Mouse (Mus musculus): ENCODE measurements around the gene Grwd1. TPM values are rescaled to one million over a fixed set of nuclear protein-coding genes. Genes with fewer than 3 reads are reported as not detected.

The Grwd1 gene
- polyA plus RNA-seq, 1 experiment from 2014 or later = 116 TPM

DNA sequence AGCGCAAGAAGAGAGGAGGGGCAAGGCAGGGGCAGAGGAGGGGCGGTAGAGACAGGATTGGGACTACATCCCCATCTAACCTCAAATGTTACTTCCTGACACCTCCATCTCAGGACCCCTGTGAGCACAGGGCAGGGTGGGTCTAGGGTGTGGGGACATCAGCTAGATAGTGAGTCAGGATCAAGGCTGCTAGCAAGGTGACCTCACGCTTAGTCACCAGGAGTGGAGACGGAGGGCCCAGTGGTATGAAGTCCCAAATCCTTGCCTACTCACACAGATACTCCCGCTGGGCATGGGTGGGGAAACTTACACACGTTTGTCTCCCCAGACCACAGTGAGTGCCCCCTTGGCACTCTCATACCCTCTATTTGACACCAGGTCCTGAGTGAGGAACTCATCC lies 28.2 kb downstream of the Grwd1 start:
- no peak for DNase-seq (ENCODE audit: low spot score)
- Histone ChIP-seq H3K27ac (no peak overlapping the region), H3K27me3 (ENCODE audit: low read depth, poor library complexity, severe bottlenecking) (peaks cover 34% of the 10 kb centered on the region), H3K9me3 (replicated peaks) (no peaks in the 10 kb centered on the region), H3K4me3 (no peak overlapping the region), H3K4me1 (peaks cover 28% of the 10 kb centered on the region), H3K36me3 (peaks cover 52% of the 10 kb centered on the region)
- 92% methylated on average over 6 of the region's 6 CpGs for WGBS

DNA sequence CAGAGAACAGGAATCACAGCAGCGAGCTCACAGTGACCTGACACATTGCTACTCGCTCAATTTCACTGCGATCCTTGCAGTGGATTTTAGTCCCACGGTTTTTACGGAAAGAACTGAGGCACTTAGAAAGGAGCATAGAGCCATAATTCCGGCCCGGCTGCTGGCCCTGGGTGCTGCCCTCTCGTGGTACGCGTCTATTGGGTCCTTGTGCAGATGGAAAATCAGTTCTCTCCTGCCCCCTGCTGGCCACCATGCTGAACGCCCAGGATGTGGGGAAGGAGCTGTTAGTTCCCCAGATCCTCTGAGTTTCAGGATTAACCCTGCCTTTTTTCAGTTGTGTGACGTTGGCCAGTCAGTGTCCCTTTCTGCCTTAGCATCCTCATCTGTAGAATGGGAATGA lies 29.4 kb downstream of the Grwd1 start:
- peaks cover 46% of the 10 kb centered on the region for H3K27me3 ChIP-seq (ENCODE audit: low read depth, poor library complexity, severe bottlenecking)
- H3K9me3 ChIP-seq (replicated peaks) = no peaks in the 10 kb centered on the region
- peaks cover 33% of the 10 kb centered on the region for H3K4me1 ChIP-seq
- H3K4me3 ChIP-seq = peak overlapping the region; percentile 26
- DNase-seq (ENCODE audit: low spot score) = peak; percentile 97
- WGBS = 4% methylated on average over 12 of the region's 12 CpGs
- no peak overlapping the region for H3K27ac ChIP-seq
- H3K36me3 ChIP-seq = peaks cover 46% of the 10 kb centered on the region

DNA sequence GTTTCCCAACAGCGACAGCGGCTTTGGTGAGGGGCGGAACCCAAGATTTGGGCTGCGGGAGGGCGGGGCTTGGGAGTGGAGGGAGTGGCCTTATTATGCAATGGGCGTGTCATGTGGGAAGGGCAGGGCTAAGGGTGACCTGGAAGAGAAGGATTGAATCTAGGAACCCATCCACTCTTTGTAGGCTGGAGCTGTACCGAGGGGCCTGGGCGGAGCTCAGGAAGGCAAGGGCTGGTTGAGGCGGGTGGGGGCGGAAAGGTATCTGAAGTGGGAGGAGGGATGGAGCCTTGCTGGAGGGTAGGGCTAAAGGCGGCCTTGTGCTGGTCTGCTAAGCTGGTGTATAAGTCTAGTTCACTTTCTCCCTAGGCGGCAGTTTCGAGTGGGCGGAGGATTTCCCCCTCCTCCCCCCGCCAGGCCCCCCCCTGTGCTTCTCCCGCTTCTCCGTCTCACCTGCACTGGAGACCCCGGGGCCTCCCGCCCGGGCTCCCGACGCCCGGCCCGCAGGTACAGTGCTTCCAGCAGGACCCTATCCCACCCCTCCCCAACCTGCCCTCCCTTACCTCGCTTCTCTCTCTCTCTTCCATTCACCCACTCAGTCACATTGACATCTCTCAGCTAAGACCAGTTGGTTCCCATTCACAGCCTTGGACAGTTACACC lies 30.1 kb downstream of the Grwd1 start:
- Histone ChIP-seq H3K27ac (no peak overlapping the region), H3K36me3 (peaks cover 47% of the 10 kb centered on the region), H3K4me1 (peaks cover 33% of the 10 kb centered on the region), H3K27me3 (ENCODE audit: low read depth, poor library complexity, severe bottlenecking) (peaks cover 52% of the 10 kb centered on the region), H3K4me3 (peak overlapping the region; percentile 26), H3K9me3 (replicated peaks) (no peaks in the 10 kb centered on the region)
- peak; percentile 66 for DNase-seq (ENCODE audit: low spot score)
- WGBS = 11% methylated on average over 25 of the region's 25 CpGs

DNA sequence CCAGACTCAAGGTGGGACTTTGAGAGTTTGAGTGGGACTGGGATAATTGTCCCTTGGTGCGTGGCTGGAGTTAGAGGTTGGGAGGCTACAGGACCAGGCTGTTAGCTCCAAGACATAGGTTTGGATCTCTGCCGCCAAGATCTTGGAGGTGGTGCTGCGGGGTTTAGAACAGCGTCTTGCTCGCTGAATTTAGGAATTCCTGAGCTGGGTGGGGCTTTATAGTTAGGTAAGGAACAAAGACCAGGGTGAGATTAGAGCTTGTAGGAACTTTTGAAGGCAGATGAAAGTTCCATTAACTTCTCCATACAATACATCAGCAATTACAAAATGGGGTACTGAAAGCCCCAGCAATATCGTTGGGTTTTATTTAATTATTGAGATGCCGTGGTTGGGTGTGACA lies 30.7 kb downstream of the Grwd1 start:
- Histone ChIP-seq H3K36me3 (peaks cover 53% of the 10 kb centered on the region), H3K4me3 (peak overlapping the region; percentile 26), H3K27me3 (ENCODE audit: low read depth, poor library complexity, severe bottlenecking) (peaks cover 59% of the 10 kb centered on the region), H3K9me3 (replicated peaks) (no peaks in the 10 kb centered on the region), H3K27ac (no peak overlapping the region), H3K4me1 (peaks cover 33% of the 10 kb centered on the region)
- WGBS = 36% methylated on average over 7 of the region's 7 CpGs
- no peak for DNase-seq (ENCODE audit: low spot score)

DNA sequence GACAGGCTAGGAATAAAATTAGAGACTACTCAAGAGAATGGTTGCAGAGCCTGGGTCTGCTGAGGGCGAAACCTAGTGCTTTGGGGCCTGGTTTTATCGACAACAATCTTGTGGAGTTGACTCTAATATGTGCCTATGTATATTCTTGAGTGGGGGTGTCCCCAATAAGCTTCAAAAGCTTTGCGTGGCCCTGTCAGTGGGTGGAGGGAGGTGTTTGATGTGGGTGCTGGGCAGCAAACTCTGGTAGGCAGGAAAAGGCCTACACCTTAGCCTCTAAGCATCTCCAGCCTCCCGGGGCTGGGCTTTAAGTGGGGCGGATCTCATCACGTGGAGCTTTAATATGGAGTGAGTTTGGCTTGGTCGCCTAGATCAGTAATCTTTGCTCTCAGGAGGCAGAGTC lies 31.8 kb downstream of the Grwd1 start:
- peaks cover 57% of the 10 kb centered on the region for H3K36me3 ChIP-seq
- no peaks in the 10 kb centered on the region for H3K9me3 ChIP-seq (replicated peaks)
- H3K27me3 ChIP-seq (ENCODE audit: low read depth, poor library complexity, severe bottlenecking) = peaks cover 70% of the 10 kb centered on the region
- peaks cover 33% of the 10 kb centered on the region for H3K4me1 ChIP-seq
- DNase-seq (ENCODE audit: low spot score) = no peak
- H3K4me3 ChIP-seq = peak overlapping the region; percentile 62; the same call in 1 of the 2 replicates
- H3K27ac ChIP-seq = no peak overlapping the region
- WGBS = 53% methylated on average over 7 of the region's 7 CpGs

DNA sequence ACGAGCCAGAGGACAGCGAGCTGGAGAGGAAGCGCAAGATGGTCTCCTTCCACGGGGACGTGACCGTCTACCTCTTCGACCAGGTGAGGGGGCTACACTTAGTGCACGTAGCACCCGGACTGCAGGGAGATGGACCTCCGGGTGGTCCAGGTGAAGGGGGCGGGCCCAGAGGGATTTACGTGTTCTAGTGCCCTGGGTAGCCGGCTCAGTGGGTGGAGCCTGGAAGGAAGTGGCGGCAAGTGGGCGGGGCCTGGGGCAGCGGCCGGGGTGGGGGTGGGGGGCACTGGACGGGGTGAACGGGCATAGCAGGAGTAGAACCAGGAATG lies 32.3 kb downstream of the Grwd1 start:
- Histone ChIP-seq H3K4me1 (peaks cover 33% of the 10 kb centered on the region), H3K36me3 (peaks cover 57% of the 10 kb centered on the region), H3K9me3 (replicated peaks) (no peaks in the 10 kb centered on the region), H3K27ac (peak overlapping the region; percentile 81), H3K27me3 (ENCODE audit: low read depth, poor library complexity, severe bottlenecking) (peaks cover 74% of the 10 kb centered on the region), H3K4me3 (peak overlapping the region; percentile 62)
- 4% methylated on average over 19 of the region's 19 CpGs for WGBS
- peak; percentile 66 for DNase-seq (ENCODE audit: low spot score)

DNA sequence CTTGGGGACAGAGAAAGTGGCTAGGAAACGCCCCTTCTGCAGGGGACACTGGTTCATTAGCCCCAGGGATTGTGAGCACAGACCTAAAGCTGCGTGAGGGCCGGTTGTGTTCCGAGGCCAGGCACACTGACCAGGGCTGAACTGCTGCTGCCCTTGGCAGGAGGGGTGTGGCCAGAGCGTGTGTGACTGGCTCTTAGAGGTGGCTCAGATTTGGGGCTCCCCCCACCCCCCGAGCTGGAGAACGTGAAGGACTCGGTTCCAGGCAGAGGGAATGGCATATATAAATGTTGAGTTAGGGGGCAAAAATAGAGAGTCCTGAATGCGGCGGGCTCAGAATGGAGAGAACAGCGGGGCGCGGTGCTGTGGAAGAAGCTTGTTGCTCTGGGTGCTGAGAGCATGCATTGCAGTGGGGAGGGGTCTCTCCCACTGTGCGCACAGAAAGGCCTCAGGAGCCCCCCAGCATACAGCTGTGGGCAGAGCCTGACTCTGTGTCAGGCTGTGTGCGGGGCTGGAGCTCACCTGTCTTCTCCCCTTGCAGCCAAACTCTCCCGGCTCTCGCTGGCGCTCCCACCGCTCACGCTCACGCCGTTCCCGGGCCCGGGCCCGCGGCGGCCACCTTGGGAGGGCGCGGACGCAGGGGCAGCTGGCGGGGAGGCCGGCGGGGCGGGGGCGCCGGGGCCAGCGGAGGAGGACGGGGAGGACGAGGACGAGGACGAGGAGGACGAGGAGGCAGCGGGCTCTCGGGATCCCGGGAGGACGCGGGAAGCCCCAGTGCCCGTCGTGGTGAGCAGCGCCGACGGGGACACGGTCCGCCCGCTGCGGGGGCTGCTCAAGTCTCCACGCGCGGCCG lies 32.9 kb downstream of the Grwd1 start:
- Histone ChIP-seq H3K36me3 (peaks cover 58% of the 10 kb centered on the region), H3K4me3 (peak overlapping the region; percentile 62), H3K27ac (peak overlapping the region; percentile 81), H3K27me3 (ENCODE audit: low read depth, poor library complexity, severe bottlenecking) (peaks cover 80% of the 10 kb centered on the region), H3K9me3 (replicated peaks) (no peaks in the 10 kb centered on the region), H3K4me1 (peaks cover 33% of the 10 kb centered on the region)
- no peak for DNase-seq (ENCODE audit: low spot score)
- 1% methylated on average over 60 of the region's 60 CpGs for WGBS

DNA sequence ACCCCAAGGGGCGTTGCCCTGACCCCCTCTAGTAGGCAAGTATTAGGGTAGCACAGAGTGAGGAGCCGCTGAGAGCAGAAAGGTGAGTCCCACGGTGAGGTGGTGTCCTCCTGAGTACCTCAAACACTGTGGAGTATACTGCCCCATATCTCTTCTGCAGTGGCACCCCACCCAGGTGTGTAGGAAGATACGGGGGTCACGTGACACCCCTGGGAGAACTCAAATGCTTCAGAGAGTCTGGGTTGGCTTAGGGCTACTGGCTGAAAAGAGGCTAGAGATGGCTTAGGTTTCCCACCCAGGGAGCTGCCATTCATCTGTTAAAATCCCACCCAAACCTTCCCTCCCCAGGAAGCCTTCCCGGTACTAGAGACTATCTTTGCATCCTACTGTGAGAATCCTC lies 33.8 kb downstream of the Grwd1 start:
- peaks cover 84% of the 10 kb centered on the region for H3K27me3 ChIP-seq (ENCODE audit: low read depth, poor library complexity, severe bottlenecking)
- DNase-seq (ENCODE audit: low spot score) = no peak
- peaks cover 58% of the 10 kb centered on the region for H3K36me3 ChIP-seq
- H3K4me1 ChIP-seq = peaks cover 33% of the 10 kb centered on the region
- H3K9me3 ChIP-seq (replicated peaks) = no peaks in the 10 kb centered on the region
- H3K4me3 ChIP-seq = peak overlapping the region; percentile 62; the same call in 1 of the 2 replicates
- 46% methylated on average over 6 of the region's 6 CpGs for WGBS
- H3K27ac ChIP-seq = no peak overlapping the region

DNA sequence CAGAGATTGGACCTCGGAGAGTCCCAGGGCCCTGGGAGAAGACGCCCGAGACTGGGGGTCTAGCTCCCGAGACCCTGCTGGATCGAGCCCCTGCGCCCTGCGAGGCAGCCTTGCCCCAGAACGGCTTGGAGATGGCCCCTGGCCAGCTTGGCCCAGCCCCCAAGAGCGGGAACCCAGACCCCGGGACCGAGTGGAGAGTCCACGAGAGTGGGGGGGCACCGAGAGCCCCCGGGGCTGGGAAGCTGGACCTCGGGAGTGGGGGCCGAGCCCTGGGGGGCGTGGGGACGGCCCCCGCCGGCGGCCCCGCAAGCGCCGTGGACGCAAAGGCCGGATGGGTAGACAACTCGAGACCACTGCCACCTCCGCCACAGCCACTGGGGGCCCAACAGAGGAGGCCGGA lies 35.8 kb downstream of the Grwd1 start:
- no peak for DNase-seq (ENCODE audit: low spot score)
- H3K27ac ChIP-seq = 0 out of 2 replicates have a peak overlapping the region, but pooled peaks have one; percentile 22
- H3K27me3 ChIP-seq (ENCODE audit: low read depth, poor library complexity, severe bottlenecking) = peaks cover 74% of the 10 kb centered on the region
- peaks cover 70% of the 10 kb centered on the region for H3K36me3 ChIP-seq
- no peak overlapping the region for H3K4me3 ChIP-seq
- WGBS = 95% methylated on average over 29 of the region's 29 CpGs
- H3K9me3 ChIP-seq (replicated peaks) = no peaks in the 10 kb centered on the region
- H3K4me1 ChIP-seq = peaks cover 19% of the 10 kb centered on the region

DNA sequence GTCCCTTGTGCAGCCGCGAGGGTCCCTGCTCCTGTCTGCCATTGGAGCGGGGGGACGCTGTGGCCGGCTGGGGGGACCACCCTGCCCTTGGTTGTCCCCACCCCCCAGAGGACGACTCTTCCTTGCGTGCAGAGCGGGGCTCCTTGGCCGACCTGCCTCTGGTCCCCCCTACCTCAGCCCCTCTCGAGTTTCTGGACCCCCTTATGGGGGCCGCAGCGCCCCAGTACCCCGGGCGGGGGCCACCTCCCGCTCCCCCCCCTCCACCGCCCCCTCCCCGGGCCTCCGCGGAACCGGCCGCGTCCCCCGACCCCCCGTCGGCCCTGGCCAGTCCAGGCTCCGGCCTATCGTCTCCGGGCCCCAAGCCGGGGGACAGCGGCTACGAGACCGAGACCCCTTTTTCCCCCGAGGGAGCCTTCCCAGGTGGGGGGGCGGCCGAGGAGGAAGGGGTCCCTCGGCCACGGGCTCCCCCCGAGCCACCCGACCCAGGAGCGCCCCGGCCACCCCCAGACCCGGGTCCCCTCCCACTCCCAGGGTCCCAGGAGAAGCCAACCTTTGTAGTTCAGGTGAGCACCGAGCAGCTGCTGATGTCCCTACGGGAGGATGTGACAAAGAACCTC lies 36.7 kb downstream of the Grwd1 start:
- peaks cover 65% of the 10 kb centered on the region for H3K27me3 ChIP-seq (ENCODE audit: low read depth, poor library complexity, severe bottlenecking)

DNA sequence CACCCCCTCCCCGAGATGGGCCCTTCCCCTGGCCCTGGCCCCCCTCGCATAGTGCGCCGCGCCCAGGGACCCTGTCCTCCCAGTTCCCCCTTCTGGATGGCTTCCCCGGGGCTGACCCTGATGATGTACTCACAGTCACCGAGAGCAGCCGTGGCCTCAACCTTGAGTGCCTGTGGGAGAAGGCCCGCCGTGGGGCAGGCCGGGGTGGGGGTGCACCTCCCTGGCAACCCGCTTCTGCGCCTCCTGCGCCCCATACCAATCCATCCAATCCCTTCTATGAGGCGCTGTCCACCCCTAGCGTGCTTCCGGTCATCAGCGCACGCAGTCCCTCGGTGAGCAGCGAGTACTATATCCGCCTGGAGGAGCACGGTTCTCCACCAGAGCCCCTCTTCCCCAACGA lies 37.5 kb downstream of the Grwd1 start:
- 80% methylated on average over 24 of the region's 24 CpGs for WGBS
- Histone ChIP-seq H3K4me3 (no peak overlapping the region), H3K9me3 (replicated peaks) (no peaks in the 10 kb centered on the region), H3K4me1 (peaks cover 11% of the 10 kb centered on the region), H3K27me3 (ENCODE audit: low read depth, poor library complexity, severe bottlenecking) (peaks cover 57% of the 10 kb centered on the region), H3K27ac (0 out of 2 replicates have a peak overlapping the region, but pooled peaks have one; percentile 42), H3K36me3 (peaks cover 87% of the 10 kb centered on the region)
- DNase-seq (ENCODE audit: low spot score) = no peak

More for the DNA sequence above, 36.7 kb downstream of the Grwd1 start:
- Histone ChIP-seq H3K4me3 (no peak overlapping the region), H3K27ac (no peak overlapping the region), H3K9me3 (replicated peaks) (no peaks in the 10 kb centered on the region), H3K4me1 (peaks cover 17% of the 10 kb centered on the region), H3K36me3 (peaks cover 79% of the 10 kb centered on the region)
- DNase-seq (ENCODE audit: low spot score) = no peak
- 85% methylated on average over 44 of the region's 44 CpGs for WGBS

DNA sequence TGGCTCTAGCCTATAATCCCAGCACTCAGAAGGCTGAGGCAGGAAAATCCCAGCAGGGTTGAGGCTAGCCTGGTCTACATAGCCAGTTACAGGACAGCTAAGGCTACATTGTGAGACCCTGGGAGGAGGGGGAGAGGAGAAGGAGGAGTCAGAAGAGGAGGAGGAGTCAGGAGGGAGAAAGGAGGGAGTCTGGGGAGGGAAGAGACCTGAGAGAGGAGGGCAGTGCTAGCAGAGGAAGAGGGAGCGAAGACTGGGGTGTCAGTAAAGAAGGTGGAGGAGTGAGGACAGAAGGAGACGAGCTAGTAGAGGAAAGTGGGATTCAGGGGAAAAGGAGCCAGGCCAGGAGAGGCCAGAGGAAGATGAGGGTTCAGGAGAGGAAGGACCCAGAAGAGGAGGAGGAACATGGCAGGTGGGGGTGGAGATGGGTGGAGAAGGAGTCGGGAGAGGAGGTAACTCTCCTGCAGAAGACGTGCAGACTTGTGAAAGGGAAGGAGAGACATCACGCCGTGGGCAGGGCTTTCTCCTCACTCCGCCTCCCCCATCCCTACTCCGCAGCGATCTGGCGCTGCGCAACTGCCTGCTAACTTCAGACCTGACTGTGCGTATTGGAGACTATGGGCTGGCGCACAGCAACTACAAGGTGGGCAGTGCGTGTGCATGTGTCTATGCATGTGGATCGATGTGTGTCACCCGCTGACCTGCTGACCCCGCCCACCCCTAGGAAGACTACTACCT lies 38.8 kb downstream of the Grwd1 start:
- H3K4me1 ChIP-seq = peaks cover 10% of the 10 kb centered on the region
- H3K27ac ChIP-seq = no peak overlapping the region
- 72% methylated on average over 17 of the region's 17 CpGs for WGBS
- peaks cover 98% of the 10 kb centered on the region for H3K36me3 ChIP-seq
- H3K4me3 ChIP-seq = no peak overlapping the region
- peaks cover 44% of the 10 kb centered on the region for H3K27me3 ChIP-seq (ENCODE audit: low read depth, poor library complexity, severe bottlenecking)
- H3K9me3 ChIP-seq (replicated peaks) = no peaks in the 10 kb centered on the region
- no peak for DNase-seq (ENCODE audit: low spot score)
